Mouse (Mus musculus): ENCODE results near the gene Elmo1. TPM values are rescaled to one million over a fixed set of nuclear protein-coding genes. Genes with fewer than 3 reads are reported as not detected.

The Elmo1 gene
- total RNA-seq, 2 experiments from 2014 or later: 46.6 to 46.9 TPM

- no peak for DNase-seq
- intact Hi-C loops (cut with DNase I): no loop called here
Observed at GRCm38 (mm10) chr13:20202617-20203016, 112.2 kb downstream of the Elmo1 start.

GRCm38 (mm10) chr13:20204165-20204564 is 113.8 kb downstream of the Elmo1 start:
- no peak for DNase-seq
- intact Hi-C loops (cut with DNase I): no loop called here

- intact Hi-C loops (cut with DNase I): no loop called here
- no peak for DNase-seq
Observed at GRCm38 (mm10) chr13:20205007-20205745, 114.8 kb downstream of the Elmo1 start.

- intact Hi-C loops (cut with DNase I): no loop called here
- DNase-seq: no peak
Observed at GRCm38 (mm10) chr13:20205746-20206145, 115.3 kb downstream of the Elmo1 start.

- intact Hi-C loops (cut with DNase I): no loop called here
- no peak for DNase-seq
Observed at GRCm38 (mm10) chr13:20207126-20207525, 116.7 kb downstream of the Elmo1 start.

- intact Hi-C loops (cut with DNase I): no loop called here
- no peak for DNase-seq
Observed at GRCm38 (mm10) chr13:20207950-20208642, 117.7 kb downstream of the Elmo1 start.

GRCm38 (mm10) chr13:20208867-20209266 is 118.5 kb downstream of the Elmo1 start:
- no peak for DNase-seq
- intact Hi-C loops (cut with DNase I): no loop called here

- intact Hi-C loops (cut with DNase I): no loop called here
Observed at GRCm38 (mm10) chr13:20211780-20212179, 121.4 kb downstream of the Elmo1 start.

GRCm38 (mm10) chr13:20212665-20213064 is 122.3 kb downstream of the Elmo1 start:
- no peak for DNase-seq
- intact Hi-C loops (cut with DNase I): no loop called here

More at GRCm38 (mm10) chr13:20211780-20212179, 121.4 kb downstream of the Elmo1 start:
- DNase-seq: no peak

- DNase-seq: no peak
- intact Hi-C loops (cut with DNase I): no loop called here
Observed at GRCm38 (mm10) chr13:20213861-20214260, 123.5 kb downstream of the Elmo1 start.

- intact Hi-C loops (cut with DNase I): no loop called here
- no peak for DNase-seq
Observed at GRCm38 (mm10) chr13:20217453-20218090, 127.2 kb downstream of the Elmo1 start.

GRCm38 (mm10) chr13:20218126-20218525 is 127.7 kb downstream of the Elmo1 start:
- intact Hi-C loops (cut with DNase I): no loop called here
- DNase-seq: no peak

GRCm38 (mm10) chr13:20220414-20220813 is 130.0 kb downstream of the Elmo1 start:
- intact Hi-C loops (cut with DNase I): no loop called here
- no peak for DNase-seq

GRCm38 (mm10) chr13:20227923-20228705 is 137.7 kb downstream of the Elmo1 start:
- intact Hi-C loops (cut with DNase I): no loop called here
- no peak for DNase-seq

- DNase-seq: peak; percentile 62
- intact Hi-C loops (cut with DNase I): no loop called here
Observed at GRCm38 (mm10) chr13:20231837-20232728, 141.7 kb downstream of the Elmo1 start.

GRCm38 (mm10) chr13:20233707-20234106 is 143.3 kb downstream of the Elmo1 start:
- DNase-seq: no peak
- intact Hi-C loops (cut with DNase I): no loop called here

- DNase-seq: no peak
- intact Hi-C loops (cut with DNase I): no loop called here
Observed at GRCm38 (mm10) chr13:20237615-20238014, 147.2 kb downstream of the Elmo1 start.

- no peak for DNase-seq
- intact Hi-C loops (cut with DNase I): no loop called here
Observed at GRCm38 (mm10) chr13:20238146-20238545, 147.8 kb downstream of the Elmo1 start.

GRCm38 (mm10) chr13:20238743-20239142 is 148.3 kb downstream of the Elmo1 start:
- DNase-seq: no peak
- intact Hi-C loops (cut with DNase I): no loop called here
